Mouse (Mus musculus) layer of hippocampus, adult 2 months (tissue): ENCODE results near the gene Crispld2. TPM values are rescaled to one million over a fixed set of nuclear protein-coding genes. Genes with fewer than 3 reads are reported as not detected.

Source experiments
- DNase-seq, 2 experiments: peaks; one replicate each; pipeline ENCODE4 v3.0.0; 2022; ENCODE audit warnings: low spot score in 2 of 2
- H3K27ac ChIP-seq: fragments of 200-600 bp; 2 replicates; pipeline ENCODE4 v1.8.1; 2022
- H3K4me3 ChIP-seq: fragments of 200-600 bp; 2 replicates; pipeline ENCODE4 v1.8.1; 2022; ENCODE audit warnings: mild to moderate bottlenecking
- CTCF ChIP-seq: fragments of 200-600 bp; conservative IDR thresholded peaks from 2 replicates; pipeline ENCODE4 v1.8.1; 2022; ENCODE audit warnings: antibody characterized with exemption, mild to moderate bottlenecking, moderate library complexity
- total RNA-seq, 2 experiments: library from RNA; stranded (reverse); gene quantifications; 2 replicates each; pipeline ENCODE4 v1.2.3; 2021

The Crispld2 gene
- total RNA-seq, 2 experiments from 2014 or later = 2.0 to 2.5 TPM

- DNase-seq = no peak
- Histone ChIP-seq H3K4me3 (no peak overlapping the region), H3K27ac (no peak overlapping the region)
- no peak for TF ChIP-seq CTCF
Measured at GRCm38 (mm10) chr8:120096486-120096885, 104.2 kb downstream of the Crispld2 start.

- DNase-seq = no peak
- peak overlapping the region; percentile 97 for H3K27ac ChIP-seq
- no peak for TF ChIP-seq CTCF
- peak overlapping the region; percentile 73 for H3K4me3 ChIP-seq
Measured at GRCm38 (mm10) chr8:120100388-120101067, 108.3 kb downstream of the Crispld2 start.

DNA sequence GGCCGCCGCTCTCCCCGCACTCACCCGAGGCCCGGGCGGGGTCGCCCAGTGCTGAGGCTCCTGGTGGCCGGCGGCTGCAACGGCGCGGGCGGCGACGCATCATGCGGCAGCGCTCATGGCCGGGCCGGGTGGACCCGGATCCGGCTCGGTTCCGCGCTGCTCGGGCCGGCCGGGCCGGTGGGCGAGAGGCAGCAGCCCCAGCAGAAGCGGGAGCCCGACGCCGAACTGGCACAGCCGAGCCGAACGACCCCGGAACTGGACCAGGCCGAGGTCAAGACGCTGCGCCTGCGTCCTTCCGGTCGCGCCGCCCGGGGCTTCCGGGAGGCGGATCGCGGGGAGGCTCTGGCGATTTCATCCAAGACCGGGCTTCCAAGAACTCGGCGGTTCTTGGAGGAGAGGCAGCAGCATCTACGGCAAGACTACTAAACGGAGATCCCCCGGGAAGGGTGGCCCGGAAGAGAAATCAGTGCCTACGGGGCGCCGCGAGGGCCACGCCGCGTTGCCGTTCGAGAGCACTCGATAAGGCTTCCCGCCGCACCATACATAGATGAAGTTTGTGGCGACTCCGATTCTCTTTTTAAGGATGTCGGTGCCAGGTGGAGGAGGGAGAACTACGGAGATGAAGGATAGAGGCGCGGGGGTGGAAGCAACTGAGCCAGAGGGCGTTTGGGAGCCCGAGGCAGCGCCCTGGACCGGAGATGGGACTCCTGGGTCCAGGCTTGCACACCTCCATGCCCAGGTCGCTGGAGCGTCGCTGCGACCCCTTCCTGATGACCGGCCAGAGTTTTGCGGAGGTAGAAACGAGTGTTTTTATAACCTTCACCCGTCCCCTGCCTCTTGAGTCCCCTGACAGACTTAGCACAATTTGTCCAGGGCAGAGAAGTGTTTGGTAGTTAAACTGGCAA is 109.1 kb downstream of the Crispld2 start, which contains the start of gene Zdhhc7:
Gene Zdhhc7, minus strand, starts transcription at position 415 of the 905 bp plus-strand sequence.
- peak within 1 kb of the TSS; percentile 97 for H3K27ac ChIP-seq
- peak; percentile 22; the same call in 1 of the 2 replicates for TF ChIP-seq CTCF
- H3K4me3 ChIP-seq = peak within 1 kb of the TSS; percentile 73
- peak; percentile 80 to 82 for DNase-seq

Other genes starting within 250 kb of the Crispld2 start
- gene Tldc1, start 214.0 kb upstream of the Crispld2 start, total RNA-seq = 10 to 100 TPM; 15.2 to 15.5 TPM
- gene Cotl1, start 151.9 kb upstream of the Crispld2 start, total RNA-seq = 100 to 1,000 TPM; 138 to 139 TPM
- gene Klhl36, start 130.2 kb upstream of the Crispld2 start, total RNA-seq = 1 to 10 TPM; 7.7 to 8.4 TPM
- 10 to 100 TPM; 93.6 to 98.1 TPM for gene Usp10, start 82.1 kb upstream of the Crispld2 start, total RNA-seq
- gene Gm20388, start 81.6 kb upstream of the Crispld2 start, total RNA-seq = 1 to 10 TPM; 2.2 to 7.6 TPM
- gene Zdhhc7, start 109.0 kb downstream of the Crispld2 start, total RNA-seq = 10 to 100 TPM; 33.9 to 35.9 TPM
- 100 to 1,000 TPM; 170 to 183 TPM for gene 6430548M08Rik, start 121.7 kb downstream of the Crispld2 start, total RNA-seq
- under 1 TPM; 0.31 to 0.91 TPM for gene Fam92b, start 185.0 kb downstream of the Crispld2 start, total RNA-seq
- 100 to 1,000 TPM; 146 to 158 TPM for gene Gse1, start 236.0 kb downstream of the Crispld2 start, total RNA-seq